Mouse (Mus musculus) ES-CJ7 (cell line): ENCODE measurements at regions not wholly inside any gene's neighbourhood (a gene's known extent, or its start where the extent isn't known, plus 50 kb on each side); places are given as distances from the start of the nearest gene placed in this dataset.

Source experiments
- DNase-seq: peaks from one replicate; pipeline ENCODE4 v3.0.0; 2011; ENCODE audit warnings: low read depth, low spot score

DNA sequence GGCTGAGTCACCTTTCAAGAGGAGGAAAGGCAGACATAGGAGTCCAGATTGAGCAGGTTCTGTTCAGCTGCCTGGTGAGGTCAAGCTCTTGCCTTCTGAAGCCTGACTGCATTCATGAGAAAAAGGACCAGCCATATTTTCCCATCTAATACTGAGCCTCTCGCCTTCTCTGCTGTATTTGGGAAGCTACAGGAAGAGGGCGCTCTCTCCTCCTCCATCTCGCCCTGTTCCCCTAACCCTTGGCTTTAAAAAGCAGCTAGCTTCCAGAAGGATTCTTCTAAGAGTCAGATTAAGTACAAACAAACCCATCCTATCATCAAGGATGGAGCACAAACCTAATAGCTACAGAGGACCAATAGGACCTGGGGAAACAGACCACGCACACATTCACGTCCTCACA is 98.3 kb downstream of the Foxb1 start:
- peak; percentile 44 for DNase-seq

DNA sequence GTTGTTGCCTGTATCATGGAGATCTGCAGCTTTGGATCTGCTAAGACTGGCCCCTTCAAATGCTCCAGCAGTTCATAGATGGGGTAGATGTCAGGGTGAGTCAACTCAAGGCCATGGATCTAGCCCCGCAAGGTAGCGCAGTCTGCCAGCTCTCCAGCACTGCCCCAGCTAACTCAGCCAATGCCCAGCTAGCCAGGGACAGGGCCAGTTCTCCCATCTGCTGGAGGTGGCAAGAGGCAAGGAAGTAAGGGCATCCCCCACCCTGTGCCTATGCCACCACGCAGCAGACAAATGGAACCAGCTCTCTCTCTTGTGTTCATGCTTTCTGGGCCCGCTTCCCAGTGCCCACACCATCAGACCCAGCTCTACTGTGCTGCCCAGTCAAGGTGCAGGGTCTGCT is 102.5 kb downstream of the Foxb1 start:
- no peak for DNase-seq

DNA sequence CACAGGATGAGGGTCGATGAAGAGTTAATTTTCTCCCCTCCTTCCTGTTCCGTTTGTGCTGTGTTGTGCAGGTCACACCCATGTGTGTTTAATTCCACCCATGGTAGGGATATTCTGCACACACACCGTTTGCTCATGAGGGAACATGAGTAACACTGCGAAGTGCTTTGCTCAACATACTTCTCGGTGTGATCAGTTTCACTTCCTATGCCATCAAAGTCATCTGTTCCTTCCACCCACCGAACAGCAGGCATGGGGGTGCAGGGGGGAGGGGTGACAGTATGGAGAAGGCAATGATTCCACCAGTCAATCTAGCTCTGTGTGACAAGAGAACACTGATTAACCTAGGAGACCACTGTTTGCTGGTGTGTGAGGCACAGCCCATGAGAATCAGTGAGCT is 104.7 kb downstream of the Foxb1 start:
- no peak for DNase-seq

DNA sequence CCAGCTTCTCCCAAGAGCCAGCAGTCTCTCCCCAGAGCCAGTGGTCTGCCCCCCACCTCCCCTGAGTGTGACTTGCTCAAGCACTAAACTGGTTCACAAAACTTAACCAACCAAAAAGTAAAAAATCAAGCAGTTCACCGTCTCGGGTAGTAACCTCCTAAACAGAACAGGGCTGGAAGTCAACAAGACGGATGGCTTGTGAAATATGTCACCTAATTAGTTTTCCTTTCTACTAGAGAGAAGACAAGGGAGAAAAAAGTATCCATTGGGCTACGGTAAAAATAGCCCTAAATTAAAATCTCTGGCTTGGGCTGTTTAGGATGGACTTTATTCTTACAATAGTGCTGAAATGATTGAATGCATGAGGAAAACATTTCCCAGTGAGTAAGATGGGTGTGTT is 108.6 kb downstream of the Foxb1 start:
- no peak for DNase-seq

- no peak for DNase-seq
Observed at GRCm38 (mm10) chr9:69651608-69652007, 109.1 kb downstream of the Foxb1 start.

DNA sequence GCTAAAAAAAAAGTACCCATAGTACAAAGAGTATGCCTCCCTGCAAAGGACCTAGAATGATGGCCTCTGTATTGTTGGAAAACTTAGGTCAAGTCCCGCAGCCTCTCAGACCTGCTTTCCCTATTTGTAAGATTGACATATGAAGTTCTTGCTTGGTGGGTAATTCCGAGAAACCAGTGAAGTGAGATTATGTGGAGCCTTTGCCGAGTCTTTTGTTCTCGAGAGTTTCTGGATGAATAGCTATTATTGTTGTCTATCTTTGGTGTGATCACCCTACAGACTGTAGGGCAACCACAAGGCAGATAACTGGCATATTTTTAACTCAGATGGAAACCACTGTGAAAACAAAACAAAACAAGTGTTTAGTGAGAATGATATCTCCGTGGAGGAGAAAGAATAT is 118.1 kb downstream of the Foxb1 start:
- DNase-seq = no peak

DNA sequence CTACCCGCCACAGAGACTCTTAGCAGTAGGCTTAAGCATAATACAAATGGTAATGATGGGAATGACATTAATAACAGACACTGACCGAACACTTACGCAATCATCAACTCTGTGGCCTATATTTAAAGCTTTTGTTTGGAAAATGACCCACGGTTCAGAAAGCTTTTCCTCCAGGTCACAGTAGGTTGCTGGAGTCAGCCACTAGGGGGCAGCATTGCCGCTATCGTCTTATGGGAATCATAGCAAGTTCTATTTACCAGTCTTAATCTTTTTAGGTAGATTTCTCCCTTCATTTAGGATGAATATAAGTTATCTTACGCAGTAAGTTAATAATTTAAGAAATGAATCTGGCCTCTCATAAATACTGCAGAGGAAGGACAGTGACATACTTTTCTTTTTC is 137.4 kb downstream of the Foxb1 start:
- DNase-seq = peak; percentile 70

DNA sequence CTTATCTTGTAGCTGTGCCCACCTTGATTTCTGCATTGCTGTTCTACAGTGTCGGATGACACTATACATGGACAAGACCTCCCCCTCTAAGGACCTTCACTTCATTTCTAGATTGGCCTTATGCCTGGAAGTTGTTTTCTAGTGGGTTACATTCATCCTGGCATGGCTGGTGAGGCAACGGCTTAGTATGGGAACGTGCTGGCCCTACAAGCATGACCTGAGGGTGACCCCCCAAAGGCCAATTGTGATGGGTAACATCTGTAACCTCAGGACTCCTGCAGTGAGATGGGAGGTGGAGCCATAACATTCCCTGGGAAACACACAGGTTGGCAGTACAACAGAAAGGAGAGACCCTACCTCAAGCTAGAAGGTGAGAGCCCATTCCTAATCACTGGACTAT is 139.7 kb downstream of the Foxb1 start:
- peak; percentile 12 for DNase-seq

DNA sequence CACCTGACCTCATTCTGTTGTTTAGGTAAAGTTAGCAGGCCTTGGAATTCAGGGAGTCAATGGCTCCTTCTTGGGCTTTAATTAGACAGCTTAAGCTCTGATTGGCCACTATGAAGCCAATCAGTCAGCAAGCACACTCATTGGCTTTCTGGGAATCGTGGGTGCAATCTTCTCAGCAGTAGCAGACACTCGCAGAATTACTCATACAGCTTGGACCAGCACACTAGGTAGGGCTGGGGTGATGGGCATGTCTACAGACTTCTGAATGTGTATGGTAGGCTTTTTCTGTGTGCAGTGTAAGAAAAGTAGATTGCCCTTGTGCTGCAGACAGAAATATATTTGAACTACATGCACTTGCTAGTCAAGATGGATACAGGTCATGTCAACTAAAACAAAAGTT is 143.4 kb downstream of the Foxb1 start:
- DNase-seq = no peak

- no peak for DNase-seq
Observed at GRCm38 (mm10) chr9:69597472-69597871, 144.1 kb downstream of the Anxa2 start.

- no peak for DNase-seq
Observed at GRCm38 (mm10) chr9:69592329-69593062, 139.1 kb downstream of the Anxa2 start.

DNA sequence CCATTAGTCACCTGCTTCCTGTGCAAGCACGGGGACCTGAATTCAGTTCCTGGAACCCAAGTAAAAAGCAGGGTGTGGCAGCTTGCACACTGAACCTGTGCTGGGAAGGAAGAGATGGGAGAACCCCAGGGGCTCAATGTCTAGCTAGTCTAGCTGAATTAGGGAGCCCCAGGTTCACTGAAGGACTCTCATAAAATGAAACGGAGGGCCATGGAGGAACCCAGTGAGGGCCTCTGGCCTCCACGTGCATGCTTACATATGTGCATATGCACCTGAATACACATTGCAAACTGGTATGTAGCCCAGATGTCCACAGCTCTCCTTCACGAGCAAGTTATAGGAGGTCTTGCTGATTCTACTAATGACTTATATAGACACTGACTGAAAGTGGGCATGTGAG is 135.4 kb downstream of the Anxa2 start:
- DNase-seq = no peak

DNA sequence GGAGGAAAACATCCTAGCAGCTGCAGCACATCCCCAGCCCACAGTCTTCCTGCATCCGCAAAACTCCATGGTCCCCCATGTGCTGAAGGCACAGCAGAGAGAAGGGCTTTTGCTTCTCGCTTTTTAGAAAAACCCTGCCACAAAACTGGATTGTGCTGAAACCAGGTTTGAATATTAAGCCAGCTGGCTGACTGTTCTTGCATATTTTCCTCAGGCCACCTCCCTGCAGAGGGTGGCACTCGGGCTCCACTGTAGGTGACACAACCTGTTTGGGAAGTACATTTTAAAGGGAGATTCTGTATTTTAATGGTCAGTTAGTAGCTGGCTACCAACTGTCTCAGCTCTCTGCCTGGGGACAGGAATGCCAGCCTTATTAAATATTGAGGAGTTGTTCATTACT is 133.7 kb downstream of the Anxa2 start:
- DNase-seq = no peak

DNA sequence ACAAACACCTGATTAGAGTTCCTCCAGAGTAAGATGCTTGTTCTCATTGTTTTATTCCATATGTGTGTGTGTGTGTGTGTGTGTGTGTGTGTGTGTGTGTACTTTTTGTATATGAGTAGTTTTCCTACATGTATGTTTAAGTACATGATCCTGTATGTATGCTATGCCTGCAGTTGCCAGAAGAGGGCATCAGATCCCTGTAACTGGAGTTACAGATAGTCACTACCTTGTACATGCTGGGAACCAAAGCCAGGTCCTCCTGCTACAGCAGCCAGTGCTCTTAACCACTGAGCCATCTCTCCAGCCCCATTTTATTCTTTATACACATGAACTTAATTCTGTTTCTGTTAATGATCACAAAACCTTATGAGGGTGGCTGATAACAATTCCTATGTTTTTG is 127.8 kb downstream of the Anxa2 start:
- DNase-seq = peak; percentile 63

DNA sequence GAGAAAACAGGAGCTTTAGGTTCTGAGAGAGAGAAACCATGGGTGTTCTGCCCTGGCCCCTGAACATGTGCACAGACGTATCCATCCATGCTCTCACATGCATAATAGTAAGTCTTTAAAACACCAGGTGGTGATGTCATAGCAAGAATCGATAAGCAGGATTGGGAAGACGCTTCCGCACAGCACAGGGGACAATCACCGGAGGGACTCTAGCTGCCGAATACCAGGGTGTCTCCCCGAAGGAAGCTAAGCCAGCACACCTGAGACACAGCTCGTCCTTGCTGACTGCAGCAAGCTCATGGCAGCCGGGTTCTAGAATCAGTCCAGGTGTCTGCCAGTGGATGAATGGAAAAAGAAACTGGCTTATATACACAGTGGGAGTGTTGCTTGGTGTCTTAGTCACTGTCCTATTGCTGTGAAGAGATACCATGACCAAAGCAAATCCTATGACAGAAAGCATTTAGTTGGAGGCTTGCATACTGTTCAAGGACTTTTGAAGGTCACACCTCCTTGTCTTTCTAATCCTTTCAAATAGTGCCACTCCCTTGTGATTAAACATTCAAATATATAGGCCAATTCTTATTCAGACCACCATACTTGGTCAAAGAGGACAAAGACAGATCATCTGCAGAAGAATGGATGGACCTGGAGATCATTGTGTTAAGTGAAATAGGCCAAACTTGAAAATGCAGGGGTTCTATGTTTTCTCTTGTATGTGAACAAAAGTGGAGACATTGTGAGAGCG is 124.4 kb downstream of the Anxa2 start:
- DNase-seq = peak; percentile 36

DNA sequence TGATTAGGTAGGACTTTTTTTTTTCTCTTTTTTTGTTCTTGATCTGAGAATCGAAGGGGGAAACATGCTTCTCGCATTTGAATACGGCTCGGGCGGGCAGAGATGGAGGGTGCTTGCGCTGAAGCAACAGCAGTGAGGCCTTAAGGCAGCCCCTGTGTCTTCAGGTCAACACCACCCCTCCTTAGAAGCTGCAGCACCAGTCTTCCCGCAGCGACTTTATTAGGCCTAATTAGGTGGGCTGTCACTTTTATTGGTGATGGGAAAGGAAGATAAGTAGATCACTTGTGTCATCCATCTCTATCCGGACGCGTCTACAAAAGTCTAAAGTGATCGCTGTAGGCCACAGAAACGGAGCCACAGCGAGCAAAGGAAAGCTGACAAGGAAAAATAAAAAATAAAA is 122.0 kb downstream of the Anxa2 start:
- no peak for DNase-seq

DNA sequence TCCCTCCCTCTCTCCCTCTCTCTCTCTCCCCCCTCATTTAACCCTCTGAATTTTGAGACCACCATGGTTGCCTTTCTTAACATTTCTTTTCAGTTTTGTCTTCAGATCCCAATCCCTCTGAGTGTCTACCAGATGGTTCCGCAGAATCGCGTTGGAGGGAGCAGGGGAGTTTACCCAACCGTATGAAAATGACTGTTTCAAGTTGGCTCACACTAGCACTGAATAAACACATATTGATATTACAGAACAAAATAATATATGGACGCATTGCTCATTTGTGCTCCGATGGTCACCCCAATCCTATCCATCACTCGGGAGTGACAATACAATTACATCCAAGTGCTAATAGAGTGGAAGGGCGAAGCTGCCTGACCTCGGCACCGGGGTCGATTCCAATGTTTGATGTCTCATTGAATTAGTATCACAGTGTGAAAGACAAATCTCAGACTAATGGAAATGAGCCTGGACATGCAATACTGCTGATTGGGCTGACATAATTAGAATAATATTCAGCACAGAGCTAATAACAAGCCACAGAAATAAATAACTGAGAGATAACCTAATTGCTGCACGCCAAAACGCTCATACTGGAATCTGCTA is 115.3 kb downstream of the Anxa2 start:
- DNase-seq = no peak

DNA sequence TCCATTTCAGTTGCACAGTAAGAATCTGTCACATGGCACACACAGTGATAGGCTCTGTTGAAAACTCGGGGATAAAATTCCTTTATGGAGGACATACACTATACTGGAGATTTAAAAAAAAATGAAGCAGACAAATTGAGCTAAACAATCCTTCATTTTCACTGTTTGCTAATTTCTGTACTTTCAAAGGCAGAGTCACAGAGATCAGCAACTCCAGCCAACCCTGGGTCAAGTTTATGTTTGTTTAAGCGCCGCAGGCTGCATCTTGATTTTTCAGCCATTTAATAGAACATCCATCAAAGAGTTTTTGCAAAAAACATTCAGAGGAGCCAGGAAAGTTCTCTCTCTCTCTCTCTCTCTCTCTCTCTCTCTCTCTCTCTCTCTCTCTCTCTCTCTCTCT is 114.8 kb downstream of the Anxa2 start:
- no peak for DNase-seq

DNA sequence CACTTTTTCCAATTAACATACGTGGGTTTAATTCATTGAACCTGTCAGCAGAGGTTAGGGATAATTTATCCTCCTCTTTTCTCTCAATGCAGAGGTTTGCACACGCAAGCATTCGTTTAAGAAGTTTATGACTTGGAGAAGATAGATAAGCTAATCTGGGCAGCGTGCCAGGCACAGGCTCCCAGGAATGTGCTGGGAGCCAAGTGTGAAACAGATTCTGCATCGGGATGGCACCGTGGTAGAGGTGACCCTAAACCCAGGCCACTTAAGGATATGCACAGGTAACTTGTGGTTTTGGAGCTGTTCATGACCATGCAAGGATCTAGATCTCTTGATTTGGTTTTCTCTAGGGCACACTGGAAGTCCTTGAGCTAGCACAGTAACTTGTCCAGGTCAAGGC is 113.6 kb downstream of the Anxa2 start:
- no peak for DNase-seq

DNA sequence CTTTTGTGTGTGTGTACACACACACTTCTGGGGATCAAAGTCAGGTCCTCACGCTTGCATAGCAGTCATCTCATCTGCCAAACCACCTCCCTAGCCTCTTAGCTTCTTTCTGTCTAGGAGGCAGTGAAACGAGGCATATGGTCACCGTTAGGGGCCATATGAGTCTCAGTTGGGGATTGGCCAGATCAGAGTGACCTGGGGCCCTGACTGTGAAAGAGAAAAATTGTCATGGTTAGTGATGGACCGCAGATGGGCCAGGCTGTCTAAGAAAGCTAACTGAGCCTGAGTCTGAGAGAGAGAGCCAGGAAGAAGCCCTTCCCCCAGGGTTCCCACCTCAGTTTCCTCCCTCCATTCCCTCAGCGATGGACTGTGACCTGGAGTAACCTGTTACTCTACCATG is 89.8 kb downstream of the Anxa2 start:
- DNase-seq = no peak
